Mouse (Mus musculus) kidney, embryonic 15.5 days (tissue): ENCODE results near the gene Cep89. TPM values are rescaled to one million over a fixed set of nuclear protein-coding genes. Genes with fewer than 3 reads are reported as not detected.

Source experiments
- ATAC-seq: fragments of 200-750 bp; cut with Nextera tagmentation; replicated peaks from 2 replicates; pipeline ENCODE4 v1.8.0; 2017; ENCODE audit warnings: moderate TSS enrichment; ENCODE audit not compliant: low FRiP score
- H3K27ac ChIP-seq: fragments of 300-500 bp; sonication (generic); 2 replicates; pipeline ENCODE4 v1.5.1; 2015; ENCODE audit warnings: mild to moderate bottlenecking, inconsistent platforms
- H3K27me3 ChIP-seq: fragments of 300-500 bp; sonication (generic); 2 replicates; pipeline ENCODE4 v1.6.1; 2015; ENCODE audit warnings: inconsistent platforms
- H3K36me3 ChIP-seq: fragments of 300-500 bp; sonication (generic); 2 replicates; pipeline ENCODE4 v1.6.1; 2015; ENCODE audit warnings: inconsistent platforms
- H3K4me1 ChIP-seq: fragments of 300-500 bp; sonication (generic); 2 replicates; pipeline ENCODE4 v1.6.1; 2015; ENCODE audit warnings: inconsistent platforms
- H3K4me2 ChIP-seq: fragments of 300-500 bp; sonication (generic); 2 replicates; pipeline ENCODE4 v1.6.1; 2015; ENCODE audit warnings: moderate library complexity, mild to moderate bottlenecking, inconsistent platforms
- H3K4me3 ChIP-seq: fragments of 300-500 bp; sonication (generic); replicated peaks from 2 replicates; pipeline ENCODE4 v1.5.1; 2015; ENCODE audit warnings: mild to moderate bottlenecking, inconsistent platforms
- H3K9ac ChIP-seq: fragments of 300-500 bp; sonication (generic); 2 replicates; pipeline ENCODE4 v1.6.1; 2015; ENCODE audit warnings: mild to moderate bottlenecking, inconsistent platforms
- H3K9me3 ChIP-seq: fragments of 300-500 bp; sonication (generic); replicated peaks from 2 replicates; pipeline ENCODE4 v1.6.1; 2016; ENCODE audit warnings: inconsistent platforms
- WGBS: fragments of 180-500 bp; shearing (Covaris S2); methylation state at CpG from one replicate; pipeline ENCODE4 v1.1.7; 2015; ENCODE audit warnings: mixed read lengths; 5-methylcytosine and 5-hydroxymethylcytosine counted together
- polyA plus RNA-seq: library from polyadenylated mRNA; unstranded; fragments of >200 nt; fragmentation: Nextera tagmentation; extraction: Ambion mirVana; gene quantifications from 2 replicates; pipeline ENCODE4 v1.2.1, GENCODE M21; 2015

The Cep89 gene
- polyA plus RNA-seq, 1 experiment from 2014 or later = 63.3 TPM

GRCm38 (mm10) chr7:35388694-35389093, 8.1 kb upstream of the Cep89 start:
- H3K4me1 ChIP-seq = peaks cover 40% of the 10 kb centered on the region
- H3K9ac ChIP-seq = no peak overlapping the region
- peaks cover 35% of the 10 kb centered on the region for H3K36me3 ChIP-seq
- 29% methylated on average over 6 of the region's 6 CpGs for WGBS
- no peaks in the 10 kb centered on the region for H3K9me3 ChIP-seq
- H3K4me2 ChIP-seq = no peak overlapping the region
- peak; percentile 81 for ATAC-seq
- peak overlapping the region; percentile 83 for H3K27ac ChIP-seq
- no peaks in the 10 kb centered on the region for H3K27me3 ChIP-seq
- H3K4me3 ChIP-seq = no peak overlapping the region

GRCm38 (mm10) chr7:35392935-35393334, 3.9 kb upstream of the Cep89 start:
- Histone ChIP-seq H3K27me3 (no peaks in the 10 kb centered on the region), H3K4me1 (peaks cover 49% of the 10 kb centered on the region), H3K36me3 (peaks cover 24% of the 10 kb centered on the region), H3K27ac (no peak overlapping the region), H3K4me3 (no peak overlapping the region), H3K9me3 (no peaks in the 10 kb centered on the region), H3K4me2 (no peak overlapping the region), H3K9ac (no peak overlapping the region)
- WGBS = 58% methylated on average over 5 of the region's 5 CpGs
- no peak for ATAC-seq

GRCm38 (mm10) chr7:35395734-35396456, 940 bp upstream of the Cep89 start:
- Histone ChIP-seq H3K4me1 (peaks cover 23% of the 10 kb centered on the region), H3K27me3 (no peaks in the 10 kb centered on the region), H3K9ac (peak overlapping the region; percentile 55), H3K9me3 (no peaks in the 10 kb centered on the region), H3K4me3 (peak overlapping the region; percentile 72), H3K4me2 (peak overlapping the region; percentile 85), H3K36me3 (peaks cover 46% of the 10 kb centered on the region), H3K27ac (peak overlapping the region; percentile 49; the same call in 1 of the 2 replicates)
- WGBS = 13% methylated on average over 17 of the region's 17 CpGs
- ATAC-seq = peak; percentile 7; the same call in 1 of the 2 replicates

GRCm38 (mm10) chr7:35401169-35401568, 4.3 kb downstream of the Cep89 start:
- Histone ChIP-seq H3K36me3 (peaks cover 75% of the 10 kb centered on the region), H3K4me1 (peaks cover 11% of the 10 kb centered on the region), H3K27ac (no peak overlapping the region), H3K9ac (no peak overlapping the region), H3K4me3 (no peak overlapping the region), H3K27me3 (no peaks in the 10 kb centered on the region), H3K9me3 (no peaks in the 10 kb centered on the region), H3K4me2 (no peak overlapping the region)
- ATAC-seq = no peak
- WGBS = 89% methylated on average over 4 of the region's 4 CpGs

- Histone ChIP-seq H3K36me3 (peaks cover 84% of the 10 kb centered on the region), H3K4me3 (no peak overlapping the region), H3K9ac (no peak overlapping the region), H3K4me1 (peaks cover 12% of the 10 kb centered on the region), H3K27ac (peak overlapping the region; percentile 66), H3K4me2 (no peak overlapping the region), H3K9me3 (no peaks in the 10 kb centered on the region), H3K27me3 (no peaks in the 10 kb centered on the region)
- no peak for ATAC-seq
- 62% methylated on average over 5 of the region's 5 CpGs for WGBS
Observed at GRCm38 (mm10) chr7:35415226-35415625, 18.4 kb downstream of the Cep89 start.

DNA sequence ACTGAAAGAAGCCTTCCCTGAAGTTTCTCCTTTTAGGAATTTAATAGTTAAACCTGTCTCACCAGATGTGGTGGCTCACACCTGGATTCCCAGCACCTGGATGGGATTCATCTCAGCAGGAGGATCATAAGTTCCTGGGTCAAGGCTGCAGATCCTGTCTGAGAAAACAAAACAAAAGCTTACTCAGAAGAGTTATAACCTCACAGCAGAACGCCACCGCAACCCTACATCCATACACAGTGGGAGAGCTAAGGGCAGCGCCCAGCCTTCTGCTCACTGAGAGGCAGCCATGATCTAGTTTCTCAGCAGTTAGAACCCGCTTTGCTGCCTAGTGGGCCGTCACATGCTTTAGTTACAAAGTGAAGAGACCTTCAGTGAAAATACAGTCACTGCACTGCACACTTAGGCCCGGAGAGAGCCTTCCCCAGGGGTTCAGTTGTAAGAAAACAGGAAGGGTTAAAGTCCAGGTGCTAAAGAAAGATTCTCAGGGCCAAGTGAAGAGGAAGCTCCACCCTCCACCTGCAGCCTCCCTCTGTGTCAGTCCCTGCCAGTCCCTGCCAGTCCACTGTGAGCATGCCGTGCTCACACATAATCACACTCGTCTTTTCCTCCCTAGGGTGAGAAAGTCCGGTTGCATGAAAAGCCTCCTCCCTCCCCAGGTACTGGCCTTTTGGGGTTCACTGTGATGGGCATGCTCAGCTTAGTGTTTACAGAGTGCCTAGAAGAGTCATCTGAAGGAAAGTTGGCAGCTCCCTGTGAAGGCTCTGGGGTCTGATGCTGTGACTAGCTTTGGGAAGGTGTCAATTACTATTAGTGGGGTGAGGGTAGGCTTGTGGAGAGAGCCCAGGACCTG, 19.2 kb downstream of the Cep89 start:
- Histone ChIP-seq H3K9me3 (no peaks in the 10 kb centered on the region), H3K4me3 (no peak overlapping the region), H3K27ac (peak overlapping the region; percentile 66), H3K27me3 (no peaks in the 10 kb centered on the region), H3K4me2 (no peak overlapping the region), H3K36me3 (peaks cover 84% of the 10 kb centered on the region), H3K9ac (no peak overlapping the region), H3K4me1 (peaks cover 12% of the 10 kb centered on the region)
- peak; percentile 73 for ATAC-seq
- 65% methylated on average over 9 of the region's 9 CpGs for WGBS

DNA sequence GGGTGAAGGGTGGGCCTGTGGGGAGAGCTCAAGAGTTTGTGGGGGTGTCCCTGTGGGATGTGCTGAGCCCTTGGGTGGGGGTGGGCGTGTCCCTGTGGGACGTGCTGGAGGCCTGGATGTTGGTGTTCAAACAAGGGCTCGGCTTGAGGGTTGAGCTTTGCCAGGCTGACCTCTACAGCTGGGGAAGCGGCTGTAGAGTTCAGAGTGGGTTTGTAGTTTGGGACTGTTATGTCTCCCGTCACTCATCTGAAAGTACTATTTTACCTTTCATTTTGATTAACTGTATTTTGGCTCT, 19.8 kb downstream of the Cep89 start:
- H3K4me2 ChIP-seq = no peak overlapping the region
- peaks cover 85% of the 10 kb centered on the region for H3K36me3 ChIP-seq
- 79% methylated on average over 5 of the region's 5 CpGs for WGBS
- no peak overlapping the region for H3K4me3 ChIP-seq
- H3K4me1 ChIP-seq = peaks cover 12% of the 10 kb centered on the region
- ATAC-seq = 0 out of 2 replicates have a peak, but pooled peaks have one; percentile 12
- H3K9me3 ChIP-seq = no peaks in the 10 kb centered on the region
- no peaks in the 10 kb centered on the region for H3K27me3 ChIP-seq
- peak overlapping the region; percentile 66; the same call in 1 of the 2 replicates for H3K27ac ChIP-seq
- H3K9ac ChIP-seq = no peak overlapping the region

DNA sequence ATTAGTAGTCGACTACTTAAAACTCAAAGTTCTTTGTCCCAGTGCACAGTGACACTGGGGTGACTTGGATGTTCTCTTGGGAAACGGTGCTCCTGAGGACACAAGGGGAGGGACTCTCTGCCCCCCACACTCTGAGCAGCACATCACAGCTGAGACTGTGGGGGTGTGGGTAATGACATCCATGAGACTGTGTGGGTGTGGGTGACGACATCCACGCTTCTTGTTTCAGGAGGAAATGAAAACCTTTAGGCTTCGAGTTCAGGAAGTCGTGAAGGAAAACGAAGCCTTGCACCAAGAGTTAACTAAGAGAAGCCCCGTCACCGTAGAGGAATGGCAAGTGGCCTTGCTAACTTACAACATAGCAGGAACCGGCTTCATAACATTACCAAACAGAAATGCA, 26.2 kb downstream of the Cep89 start:
- WGBS = 84% methylated on average over 10 of the region's 10 CpGs
- no peak for ATAC-seq
- Histone ChIP-seq H3K27ac (no peak overlapping the region), H3K4me1 (no peaks in the 10 kb centered on the region), H3K36me3 (peaks cover 95% of the 10 kb centered on the region), H3K9ac (no peak overlapping the region), H3K9me3 (no peaks in the 10 kb centered on the region), H3K4me2 (no peak overlapping the region), H3K27me3 (no peaks in the 10 kb centered on the region), H3K4me3 (no peak overlapping the region)

- Histone ChIP-seq H3K9me3 (no peaks in the 10 kb centered on the region), H3K36me3 (peaks cover 93% of the 10 kb centered on the region)
Observed at GRCm38 (mm10) chr7:35428146-35428545, 31.3 kb downstream of the Cep89 start.

DNA sequence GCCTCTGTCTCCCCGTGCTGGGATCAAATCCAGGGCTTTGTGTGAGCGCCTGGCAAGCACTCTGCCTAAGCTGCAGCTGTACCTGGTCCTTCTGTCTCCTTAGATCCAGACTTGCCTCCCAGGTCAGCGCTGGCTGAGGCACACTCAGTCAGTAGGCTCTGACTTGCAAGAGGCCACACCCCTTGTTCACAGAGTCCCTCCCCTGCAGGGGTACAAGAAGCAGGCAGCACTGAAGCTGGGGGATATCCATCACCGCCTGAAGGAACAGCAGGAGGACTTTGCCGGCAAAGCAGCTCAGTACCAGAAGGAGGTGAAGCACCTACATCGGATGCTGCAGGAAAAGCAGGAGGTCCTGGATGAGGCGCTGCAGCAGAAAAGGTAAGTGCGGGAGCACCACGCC, 38.4 kb downstream of the Cep89 start:
- no peak for ATAC-seq
- H3K4me3 ChIP-seq = no peak overlapping the region
- H3K9me3 ChIP-seq = no peaks in the 10 kb centered on the region
- H3K36me3 ChIP-seq = peaks cover 91% of the 10 kb centered on the region
- 89% methylated on average over 9 of the region's 9 CpGs for WGBS
- no peak overlapping the region for H3K27ac ChIP-seq
- no peak overlapping the region for H3K9ac ChIP-seq
- no peaks in the 10 kb centered on the region for H3K27me3 ChIP-seq
- no peaks in the 10 kb centered on the region for H3K4me1 ChIP-seq
- H3K4me2 ChIP-seq = no peak overlapping the region

More at GRCm38 (mm10) chr7:35428146-35428545, 31.3 kb downstream of the Cep89 start:
- 91% methylated on average over 10 of the region's 10 CpGs for WGBS
- no peaks in the 10 kb centered on the region for H3K4me1 ChIP-seq
- H3K9ac ChIP-seq = no peak overlapping the region
- no peaks in the 10 kb centered on the region for H3K27me3 ChIP-seq
- ATAC-seq = no peak
- H3K27ac ChIP-seq = no peak overlapping the region
- H3K4me3 ChIP-seq = no peak overlapping the region
- no peak overlapping the region for H3K4me2 ChIP-seq

GRCm38 (mm10) chr7:35447501-35447900, 50.7 kb downstream of the Cep89 start:
- peak; percentile 34; the same call in 1 of the 2 replicates for ATAC-seq
- Histone ChIP-seq H3K4me1 (peaks cover 20% of the 10 kb centered on the region), H3K27ac (peak overlapping the region; percentile 83), H3K36me3 (no peaks in the 10 kb centered on the region), H3K27me3 (no peaks in the 10 kb centered on the region), H3K9me3 (no peaks in the 10 kb centered on the region; the same call in 1 of the 2 replicates), H3K4me2 (no peak overlapping the region), H3K9ac (no peak overlapping the region), H3K4me3 (no peak overlapping the region)
- WGBS = 24% methylated on average over 4 of the region's 4 CpGs
